Mouse (Mus musculus) adrenal gland, adult 8-10 months (tissue): ENCODE results near the gene Tbx2. TPM values are rescaled to one million over a fixed set of nuclear protein-coding genes. Genes with fewer than 3 reads are reported as not detected.

Experiments
- DNase-seq: peaks from one replicate; pipeline ENCODE4 v3.0.0; 2022
- total RNA-seq, 4 experiments: library from RNA; stranded (reverse); gene quantifications; 2 replicates each; pipeline ENCODE4 v1.2.4; 2022

The Tbx2 gene
- total RNA-seq, 4 experiments from 2014 or later, result 23.4 to 30.5 (median 24.9) TPM

- DNase-seq, result no peak
These were observed 56.8 kb downstream of the Tbx2 start for GRCm38 (mm10) chr11:85889056-85889729.

DNA sequence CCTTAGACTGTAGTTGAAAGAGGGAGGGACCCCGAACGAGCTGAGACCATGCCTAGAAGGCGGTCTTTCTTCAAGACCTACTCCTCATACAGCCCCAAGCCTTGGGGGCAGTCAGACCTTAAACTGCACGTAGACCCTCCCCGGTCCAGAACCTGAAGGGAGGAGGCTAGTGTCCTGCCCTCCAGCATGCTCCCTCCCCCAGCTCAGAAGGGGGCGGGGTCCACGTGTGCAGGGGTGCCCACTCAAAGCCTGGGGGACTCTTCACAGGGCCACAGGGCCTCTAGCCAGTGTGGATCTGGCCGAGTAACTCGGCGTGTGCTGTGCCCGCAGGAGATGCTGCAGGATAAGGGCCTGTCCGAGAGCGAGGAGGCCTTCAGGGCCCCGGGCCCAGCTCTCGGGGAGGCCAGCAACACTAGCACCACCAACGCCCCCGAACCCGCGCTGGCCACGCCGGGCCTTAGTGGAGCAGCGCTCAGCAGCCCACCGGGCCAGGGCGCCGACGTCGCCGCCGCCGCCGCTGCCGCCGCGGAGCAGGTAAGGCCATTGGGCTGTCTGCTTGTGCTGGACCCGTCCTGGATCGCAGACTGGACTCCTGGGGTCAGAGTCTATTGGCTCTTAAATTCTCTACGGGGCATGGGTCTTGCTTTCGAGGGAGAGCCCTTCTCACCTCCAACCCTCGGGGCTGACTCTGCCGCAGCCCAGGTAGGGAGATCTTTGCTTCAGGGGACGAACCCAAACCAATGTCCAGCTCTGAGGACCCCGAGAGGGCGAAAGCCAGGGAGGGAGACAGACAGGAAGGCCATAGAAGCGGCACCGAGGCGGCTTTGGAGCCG is 57.6 kb downstream of the Tbx2 start:
- DNase-seq, result no peak

- no peak for DNase-seq
These were observed 58.2 kb downstream of the Tbx2 start for GRCm38 (mm10) chr11:85890563-85890845.

GRCm38 (mm10) chr11:85891010-85891691 is 58.8 kb downstream of the Tbx2 start:
- DNase-seq, result no peak

Other genes with a start within 250 kb of the Tbx2 start
- gene Gm11444, start 17.8 kb downstream of the Tbx2 start, total RNA-seq, result not detected
- gene Tbx4, start 53.9 kb downstream of the Tbx2 start, total RNA-seq, result under 1 TPM in 2 of 4 experiments, not detected in 2; 0.10 to 0.15 TPM